Mouse (Mus musculus) B cell, adult (primary cell): ENCODE measurements around the gene Otc. TPM values are rescaled to one million over a fixed set of nuclear protein-coding genes. Genes with fewer than 3 reads are reported as not detected.

Source experiments
- total RNA-seq: library from RNA; stranded (reverse); gene quantifications from 4 replicates; pipeline ENCODE4 v1.2.4, GENCODE M21; 2023; ENCODE audit not compliant: inconsistent age

The Otc gene
- not detected in 4 replicates for total RNA-seq

GRCm38 (mm10) chrX:10251852-10252504 lies at the start of gene Otc:
Otc (plus strand) TSS chrX:10252305.

GRCm38 (mm10) chrX:10216410-10216949 lies 35.6 kb upstream of the Otc start, which contains the start of gene Rpgr:
Rpgr (minus strand) TSS chrX:10216920.

Other genes starting within 250 kb of the Otc start
- gene Srpx, start 134.6 kb upstream of the Otc start, total RNA-seq = not detected in 4 replicates
- 5.3 to 7.9 TPM (median 6.8 TPM) in 4 replicates for gene Rpgr, start 35.4 kb upstream of the Otc start, total RNA-seq
- 0.30 to 0.39 TPM in 2 of 4 replicates, not detected in the others for gene Tspan7, start 232.9 kb downstream of the Otc start, total RNA-seq